In genomic region chr7:79617418-79617817, GRCm38 (mm10) we compare ENCODE assay signal across 8 mouse cellular contexts. TPM values are rescaled to one million over a fixed set of nuclear protein-coding genes. Genes with fewer than 3 reads are reported as not detected.
DNase-seq lines count a peak whose midpoint lies in the region; ATAC-seq and TF ChIP-seq lines count a peak whose summit lies in the region.

TSS of gene Rhcg (minus strand) at chr7:79617657.

- peak; percentile 25 for DNase-seq in lung, embryonic 14.5 days
- DNase-seq in lung, postnatal 14 days: no peak
- DNase-seq in cerebellum, adult 2 months: no peak
- no peak for DNase-seq in urinary bladder, adult 2 months (ENCODE audit: low spot score)
- DNase-seq in ovary, postnatal 10 days (ENCODE audit: low spot score): no peak

- no peaks in the 10 kb centered on the region for H3K9me3 ChIP-seq in lung, embryonic 14.5 days (ENCODE audit: low read depth, low read length)
- H3K9me3 ChIP-seq in embryonic facial prominence, embryonic 13.5 days: no peaks in the 10 kb centered on the region
- H3K9me3 ChIP-seq in intestine, embryonic 16.5 days (ENCODE audit: control insufficient read depth, low read length): no peaks in the 10 kb centered on the region
- no peaks in the 10 kb centered on the region for H3K9me3 ChIP-seq in neural tube, embryonic 14.5 days (ENCODE audit: control insufficient read depth, low read length)

- no peaks in the 10 kb centered on the region for H3K4me1 ChIP-seq in lung, embryonic 14.5 days (ENCODE audit: insufficient read depth)
- 0 out of 2 replicates have a peak, but pooled peaks cover 4% of the 10 kb centered on the region for H3K4me1 ChIP-seq in embryonic facial prominence, embryonic 13.5 days
- H3K4me1 ChIP-seq in intestine, embryonic 16.5 days (ENCODE audit: control insufficient read depth, insufficient read depth, low read length): 0 out of 2 replicates have a peak, but pooled peaks cover 5% of the 10 kb centered on the region
- H3K4me1 ChIP-seq in neural tube, embryonic 14.5 days (ENCODE audit: control insufficient read depth, insufficient read depth, low read length): no peaks in the 10 kb centered on the region
- H3K4me1 ChIP-seq in cerebellum, adult 2 months (ENCODE audit: control insufficient read depth, insufficient read depth, low read length): no peaks in the 10 kb centered on the region

- TF ChIP-seq POLR2A in cerebellum, adult 2 months (IDR thresholded peaks at IDR 0.05; ENCODE audit: borderline replicate concordance, insufficient read depth, low read length): no peak

- TF ChIP-seq CTCF in lung, embryonic 14.5 days (IDR thresholded peaks at IDR 0.05; ENCODE audit: low read depth): no peak
- no peak for TF ChIP-seq CTCF in cerebellum, adult 2 months (IDR thresholded peaks at IDR 0.05; ENCODE audit: borderline replicate concordance, insufficient read depth, low read depth, low read length)

- no peak within 1 kb of the TSS for H3K27ac ChIP-seq in lung, embryonic 14.5 days (ENCODE audit: low read depth)
- H3K27ac ChIP-seq in embryonic facial prominence, embryonic 13.5 days: no peak within 1 kb of the TSS
- no peak within 1 kb of the TSS for H3K27ac ChIP-seq in intestine, embryonic 16.5 days (ENCODE audit: low read length)
- no peak within 1 kb of the TSS for H3K27ac ChIP-seq in neural tube, embryonic 14.5 days (ENCODE audit: low read depth, low read length)
- H3K27ac ChIP-seq in cerebellum, adult 2 months (ENCODE audit: insufficient read depth, low read length): no peak within 1 kb of the TSS

- peak within 1 kb of the TSS; percentile 51 for H3K4me2 ChIP-seq in lung, embryonic 14.5 days
- peak within 1 kb of the TSS; percentile 48 for H3K4me2 ChIP-seq in embryonic facial prominence, embryonic 13.5 days
- H3K4me2 ChIP-seq in intestine, embryonic 16.5 days (ENCODE audit: low read depth, low read length): peak within 1 kb of the TSS; percentile 43; the same call in 1 of the 2 replicates
- H3K4me2 ChIP-seq in neural tube, embryonic 14.5 days (ENCODE audit: low read depth, low read length): peak within 1 kb of the TSS; percentile 26; the same call in 1 of the 2 replicates

- H3K9ac ChIP-seq in lung, embryonic 14.5 days: no peak within 1 kb of the TSS
- no peak within 1 kb of the TSS for H3K9ac ChIP-seq in embryonic facial prominence, embryonic 13.5 days
- H3K9ac ChIP-seq in intestine, embryonic 16.5 days (ENCODE audit: low read depth, low read length): no peak within 1 kb of the TSS
- H3K9ac ChIP-seq in neural tube, embryonic 14.5 days (replicated peaks; ENCODE audit: low read depth, low read length): no peak within 1 kb of the TSS

- 0 out of 2 replicates have a peak within 1 kb of the TSS, but pooled peaks have one; percentile 18 for H3K4me3 ChIP-seq in lung, embryonic 14.5 days (ENCODE audit: low read depth, low read length)
- H3K4me3 ChIP-seq in embryonic facial prominence, embryonic 13.5 days: peak within 1 kb of the TSS; percentile 18
- H3K4me3 ChIP-seq in intestine, embryonic 16.5 days (ENCODE audit: low read length): peak within 1 kb of the TSS; percentile 18
- H3K4me3 ChIP-seq in neural tube, embryonic 14.5 days (ENCODE audit: low read depth, low read length): peak within 1 kb of the TSS; percentile 18; the same call in 1 of the 2 replicates
- H3K4me3 ChIP-seq in cerebellum, adult 2 months (replicated peaks; ENCODE audit: insufficient read depth, low read depth, low read length): no peak within 1 kb of the TSS

- ATAC-seq in lung, embryonic 14.5 days (ENCODE audit: insufficient read depth): 0 out of 2 replicates have a peak, but pooled peaks have one; percentile 41
- no peak for ATAC-seq in embryonic facial prominence, embryonic 13.5 days (ENCODE audit: insufficient number of reproducible peaks, insufficient read depth, low FRiP score, low TSS enrichment, low read depth)
- no peak for ATAC-seq in intestine, embryonic 16.5 days
- no peak for ATAC-seq in neural tube, embryonic 14.5 days (ENCODE audit: low read depth)

- WGBS in lung, embryonic 14.5 days: 6% methylated on average over 33 of the region's 33 CpGs
- 12% methylated on average over 33 of the region's 33 CpGs for WGBS in embryonic facial prominence, embryonic 13.5 days
- WGBS in intestine, embryonic 16.5 days: 6% methylated on average over 33 of the region's 33 CpGs
- WGBS in neural tube, embryonic 14.5 days: 9% methylated on average over 33 of the region's 33 CpGs
- 9% methylated on average over 33 of the region's 33 CpGs for WGBS in cerebellum, adult 2 months

- no peaks in the 10 kb centered on the region for H3K36me3 ChIP-seq in lung, embryonic 14.5 days (ENCODE audit: insufficient read depth)
- H3K36me3 ChIP-seq in embryonic facial prominence, embryonic 13.5 days: no peaks in the 10 kb centered on the region
- no peaks in the 10 kb centered on the region for H3K36me3 ChIP-seq in intestine, embryonic 16.5 days (ENCODE audit: control insufficient read depth, insufficient read depth, low read length)
- no peaks in the 10 kb centered on the region for H3K36me3 ChIP-seq in neural tube, embryonic 14.5 days (ENCODE audit: control insufficient read depth, insufficient read depth, low read length)

- peaks cover 41% of the 10 kb centered on the region for H3K27me3 ChIP-seq in lung, embryonic 14.5 days (ENCODE audit: insufficient read depth, low read length)
- H3K27me3 ChIP-seq in embryonic facial prominence, embryonic 13.5 days: peaks cover 68% of the 10 kb centered on the region
- H3K27me3 ChIP-seq in intestine, embryonic 16.5 days (replicated peaks; ENCODE audit: control insufficient read depth, insufficient read depth, low read length): peaks cover 37% of the 10 kb centered on the region
- peaks cover 11% of the 10 kb centered on the region for H3K27me3 ChIP-seq in neural tube, embryonic 14.5 days (ENCODE audit: control insufficient read depth, insufficient read depth, low read length)
- H3K27me3 ChIP-seq in cerebellum, adult 2 months (ENCODE audit: control insufficient read depth, insufficient read depth, low read length): no peaks in the 10 kb centered on the region; the same call in 1 of the 2 replicates

RNA-seq across cellular contexts. Expression of gene Rhcg, which starts in this region (rescaled TPM):
- not detected in 2 replicates for polyA plus RNA-seq in lung, embryonic 14.5 days (2014; fragmentation: Nextera tagmentation; extraction: Ambion mirVana)
- 0.15 and 0.48 TPM in 2 replicates for polyA plus RNA-seq in embryonic facial prominence, embryonic 13.5 days (2015; fragmentation: Nextera tagmentation; extraction: Ambion mirVana)
- 0.20 and 0.23 TPM in 2 replicates for polyA plus RNA-seq in intestine, embryonic 16.5 days (2015; fragmentation: Nextera tagmentation; extraction: Ambion mirVana)
- polyA plus RNA-seq in neural tube, embryonic 14.5 days (2014; fragmentation: Nextera tagmentation; extraction: Ambion mirVana): 3.9 and 4.0 TPM in 2 replicates
- polyA plus RNA-seq in cerebellum, adult 2 months (2012; rRNA removed): 0.13 and 0.19 TPM in 2 replicates
- polyA plus RNA-seq in urinary bladder, adult 2 months (2012; rRNA removed): not detected in 2 replicates

Comparison
In these comparisons a context has a peak if more than half of its experiments do, and no peak if none do; other contexts are left out.
1. Peak in DNase-seq, ATAC-seq, H3K4me3 ChIP-seq and H3K4me2 ChIP-seq in lung, embryonic 14.5 days; RNA of the gene not detected or under 1 TPM.